Mouse (Mus musculus) G1E (cell line): ENCODE measurements around the gene Notch2. TPM values are rescaled to one million over a fixed set of nuclear protein-coding genes. Genes with fewer than 3 reads are reported as not detected.

Source experiments
- ATAC-seq: 2 replicates; pipeline ENCODE4 v1.8.0; 2016; ENCODE audit warnings: mild to moderate bottlenecking; ENCODE audit not compliant: insufficient number of reproducible peaks, poor library complexity, low FRiP score, severe bottlenecking; ENCODE audit errors: extremely low read depth
- DNase-seq: peaks from one replicate; pipeline ENCODE4 v3.0.0; 2012; ENCODE audit warnings: low spot score
- H3K27me3 ChIP-seq: 2 replicates; pipeline ENCODE4 v1.6.1; 2012; ENCODE audit warnings: mild to moderate bottlenecking, low read length, inconsistent platforms; ENCODE audit not compliant: insufficient read depth
- H3K36me3 ChIP-seq: replicated peaks from 2 replicates; pipeline ENCODE3; 2012; ENCODE audit warnings: mild to moderate bottlenecking, inconsistent platforms
- H3K4me1 ChIP-seq: 2 replicates; pipeline ENCODE4 v1.6.1; 2012; ENCODE audit warnings: low read depth, low read length, inconsistent platforms, mixed read lengths; ENCODE audit not compliant: insufficient read depth
- H3K4me3 ChIP-seq: 2 replicates; pipeline ENCODE4 v1.5.1; 2012; ENCODE audit warnings: low read depth, mild to moderate bottlenecking, inconsistent platforms, low read length, moderate library complexity, mixed read lengths
- H3K9me3 ChIP-seq: replicated peaks from 2 replicates; pipeline ENCODE4 v1.6.1; 2012; ENCODE audit warnings: inconsistent platforms
- CTCF ChIP-seq: IDR thresholded peaks from 2 replicates; pipeline ENCODE4 v1.5.1; 2012; ENCODE audit warnings: low read depth, low read length, inconsistent platforms, mixed read lengths
- GATA1 ChIP-seq: IDR thresholded peaks from 2 replicates; pipeline ENCODE4 v1.6.1; 2012; ENCODE audit warnings: borderline replicate concordance, low read length, inconsistent platforms, mixed read lengths
- GATA2 ChIP-seq: IDR thresholded peaks from 2 replicates; pipeline ENCODE4 v1.6.1; 2012; ENCODE audit warnings: low read depth, low read length, inconsistent platforms, borderline replicate concordance
- POLR2AphosphoS5 ChIP-seq: IDR thresholded peaks from 2 replicates; pipeline ENCODE4 v1.6.1; 2012; ENCODE audit warnings: low read depth, low read length, inconsistent platforms; ENCODE audit not compliant: insufficient replicate concordance
- TAL1 ChIP-seq: conservative IDR thresholded peaks from 2 replicates; pipeline ENCODE4 v1.6.1; 2012; ENCODE audit warnings: low read depth, low read length, inconsistent platforms, mixed read lengths
- polyA plus RNA-seq: library from polyadenylated mRNA; stranded (reverse); fragments of >175 nt; gene quantifications from 2 replicates; pipeline ENCODE4 v1.2.3, GENCODE M21; 2012
- total RNA-seq, 2 experiments: library from RNA; stranded (forward) in 1 of 2; stranded (reverse) in 1 of 2; fragments of 200-1000 nt in 1 of 2; fragments of >200 nt in 1 of 2; fragmentation: Nextera tagmentation in 1 of 2; gene quantifications; 2 replicates each; pipeline ENCODE4 v1.2.3; 2014 to 2017

Notch2 gene
- total and polyA plus RNA-seq, 3 experiments, result under 0.01 TPM; not detected in 2

- DNase-seq, result no peak
- no peak for ATAC-seq
- Histone ChIP-seq H3K9me3 (peaks cover 28% of the 10 kb centered on the region), H3K36me3 (no peaks in the 10 kb centered on the region), H3K4me1 (no peaks in the 10 kb centered on the region), H3K27me3 (no peaks in the 10 kb centered on the region), H3K4me3 (no peak overlapping the region)
- TF ChIP-seq GATA2 (no peak), POLR2AphosphoS5 (no peak), CTCF (no peak), GATA1 (no peak)
Measured at GRCm38 (mm10) chr3:98009190-98009840, 4.0 kb upstream of the Notch2 start.

GRCm38 (mm10) chr3:98013086-98013400 lies 284 bp upstream of the Notch2 start:
- ATAC-seq, result no peak
- Histone ChIP-seq H3K4me1 (no peaks in the 10 kb centered on the region), H3K9me3 (peaks cover 38% of the 10 kb centered on the region), H3K4me3 (no peak overlapping the region; the same call in 1 of the 2 replicates), H3K36me3 (no peaks in the 10 kb centered on the region), H3K27me3 (no peaks in the 10 kb centered on the region)
- no peak for DNase-seq
- TF ChIP-seq POLR2AphosphoS5 (no peak), GATA2 (no peak), GATA1 (no peak), TAL1 (no peak), CTCF (no peak)

- ATAC-seq (no peak), DNase-seq (no peak)
- peaks cover 49% of the 10 kb centered on the region for H3K9me3 ChIP-seq
- H3K4me1 ChIP-seq, result no peaks in the 10 kb centered on the region
- TF ChIP-seq POLR2AphosphoS5, result no peak
- H3K36me3 ChIP-seq, result no peaks in the 10 kb centered on the region
- H3K4me3 ChIP-seq, result no peak overlapping the region
- no peaks in the 10 kb centered on the region for H3K27me3 ChIP-seq
Measured at GRCm38 (mm10) chr3:98015205-98016171, 2.2 kb downstream of the Notch2 start.

DNA sequence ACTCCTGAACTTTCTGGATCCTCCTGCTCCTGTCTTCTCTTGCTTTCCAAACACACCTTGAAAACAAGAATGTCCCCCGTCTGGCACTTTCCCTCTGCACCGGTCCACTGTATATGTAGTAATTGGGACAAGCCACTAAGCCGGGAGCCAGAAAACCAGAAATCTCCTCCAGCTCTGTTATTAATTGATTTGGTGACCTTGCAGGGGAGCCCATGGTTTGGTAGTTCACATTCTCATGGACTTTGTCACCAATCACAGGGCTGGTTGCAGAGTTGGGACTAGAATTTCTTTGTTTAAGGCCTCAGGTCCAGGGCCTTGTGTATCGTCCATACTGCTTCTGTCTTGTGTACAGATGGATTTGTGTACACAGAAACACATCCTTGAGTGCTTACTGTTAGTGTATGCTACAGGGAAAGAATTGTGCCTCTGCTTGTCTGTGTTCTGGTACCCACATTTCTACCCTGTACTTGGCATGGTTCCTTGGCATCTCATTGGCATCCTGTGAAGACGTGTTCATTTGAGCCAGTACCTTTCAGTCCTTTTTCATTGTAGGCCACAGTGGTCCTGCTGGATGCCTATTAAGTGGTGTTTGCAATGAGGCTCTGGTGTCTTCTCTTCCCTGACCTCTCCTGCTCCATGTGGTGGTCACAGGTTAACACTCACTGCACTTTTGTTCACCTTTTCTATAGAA lies 3.7 kb downstream of the Notch2 start:
- peaks cover 54% of the 10 kb centered on the region for H3K9me3 ChIP-seq
- H3K4me3 ChIP-seq, result no peak overlapping the region
- H3K36me3 ChIP-seq, result no peaks in the 10 kb centered on the region
- no peak for DNase-seq
- no peaks in the 10 kb centered on the region for H3K27me3 ChIP-seq
- no peak for ATAC-seq
- H3K4me1 ChIP-seq, result no peaks in the 10 kb centered on the region
- TF ChIP-seq GATA1, result no peak

- DNase-seq (no peak), ATAC-seq (no peak)
- H3K9me3 ChIP-seq, result peaks cover 50% of the 10 kb centered on the region
- H3K4me1 ChIP-seq, result no peaks in the 10 kb centered on the region
- no peaks in the 10 kb centered on the region for H3K27me3 ChIP-seq
- no peaks in the 10 kb centered on the region for H3K36me3 ChIP-seq
- no peak overlapping the region for H3K4me3 ChIP-seq
- TF ChIP-seq GATA1, result no peak
- TF ChIP-seq POLR2AphosphoS5, result no peak
- no peak for TF ChIP-seq GATA2
- TF ChIP-seq CTCF, result no peak
- TF ChIP-seq TAL1, result no peak
Measured at GRCm38 (mm10) chr3:98018187-98018586, 4.9 kb downstream of the Notch2 start.

- TF ChIP-seq GATA1 (no peak), TAL1 (no peak), POLR2AphosphoS5 (no peak), GATA2 (no peak)
- DNase-seq, result no peak
- no peaks in the 10 kb centered on the region for H3K36me3 ChIP-seq
- no peak overlapping the region for H3K4me3 ChIP-seq
- H3K9me3 ChIP-seq, result peaks cover 46% of the 10 kb centered on the region
- H3K4me1 ChIP-seq, result no peaks in the 10 kb centered on the region
- H3K27me3 ChIP-seq, result no peaks in the 10 kb centered on the region
- ATAC-seq, result no peak
Measured at GRCm38 (mm10) chr3:98020431-98021229, 7.3 kb downstream of the Notch2 start.
